Comparison of ENCODE assay signal across 25 mouse cellular contexts in the genomic region with DNA sequence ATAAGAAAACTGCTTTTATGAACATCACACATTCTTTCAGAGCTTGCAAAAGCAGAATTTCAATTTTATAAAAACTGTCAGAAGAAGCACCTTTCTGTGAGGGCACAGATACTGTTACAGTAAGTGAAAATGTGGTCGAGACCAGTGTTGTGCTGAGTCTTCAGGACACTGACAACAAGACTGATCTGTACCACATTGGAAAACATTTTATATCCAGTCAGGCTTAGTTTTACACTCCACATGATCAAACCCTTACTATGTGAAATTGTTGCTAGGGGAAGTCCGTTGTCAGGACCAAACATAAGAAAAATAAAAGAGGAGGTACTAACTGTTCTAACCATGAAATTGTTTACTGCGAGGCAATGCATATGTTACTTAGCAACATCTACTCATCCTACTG.
DNase-seq lines count a peak whose midpoint lies in the region; ATAC-seq and TF ChIP-seq lines count a peak whose summit lies in the region.
"Had no signal": no experiment of that assay in that cellular context is flagged by ENCODE, and none has a peak within 500 bp of the region (broad histone marks: within the 10 kb centered on the region; RNA-seq: fewer than 3 reads in every experiment).

No protein-coding gene starts in this region.

- no peak overlapping the region for H3K27ac ChIP-seq in forebrain, embryonic 13.5 days
- H3K27ac ChIP-seq in forebrain, embryonic 16.5 days (ENCODE audit: low read length): no peak overlapping the region
- peak overlapping the region; percentile 40; the same call in 1 of the 2 replicates for H3K27ac ChIP-seq in hindbrain, embryonic 13.5 days
- H3K27ac ChIP-seq in hindbrain, postnatal 0 days: no peak overlapping the region
- no peak overlapping the region for H3K27ac ChIP-seq in neural tube, embryonic 12.5 days
- H3K27ac ChIP-seq: embryonic facial prominence, embryonic 10.5 days; embryonic facial prominence, embryonic 13.5 days; gastrocnemius, adult 2 months; intestine, embryonic 15.5 days had no signal

- peaks cover 4% of the 10 kb centered on the region; the same call in 1 of the 2 replicates for H3K4me1 ChIP-seq in forebrain, embryonic 13.5 days
- H3K4me1 ChIP-seq in forebrain, embryonic 16.5 days (replicated peaks; ENCODE audit: control insufficient read depth, insufficient read depth, low read length): no peaks in the 10 kb centered on the region
- peaks cover 9% of the 10 kb centered on the region for H3K4me1 ChIP-seq in hindbrain, embryonic 13.5 days (replicated peaks)
- H3K4me1 ChIP-seq in hindbrain, postnatal 0 days (ENCODE audit: insufficient read depth, low read length): no peaks in the 10 kb centered on the region
- peaks cover 2% of the 10 kb centered on the region; the same call in 1 of the 2 replicates for H3K4me1 ChIP-seq in neural tube, embryonic 12.5 days
- H3K4me1 ChIP-seq: embryonic facial prominence, embryonic 10.5 days; embryonic facial prominence, embryonic 13.5 days; intestine, embryonic 15.5 days had no signal

- H3K9ac ChIP-seq in forebrain, embryonic 13.5 days: no peak overlapping the region
- H3K9ac ChIP-seq in forebrain, embryonic 16.5 days (replicated peaks; ENCODE audit: low read depth, low read length): no peak overlapping the region
- no peak overlapping the region for H3K9ac ChIP-seq in hindbrain, embryonic 13.5 days
- H3K9ac ChIP-seq in hindbrain, postnatal 0 days (replicated peaks; ENCODE audit: low read length): no peak overlapping the region
- no peak overlapping the region for H3K9ac ChIP-seq in neural tube, embryonic 12.5 days
- H3K9ac ChIP-seq: embryonic facial prominence, embryonic 13.5 days; intestine, embryonic 15.5 days had no signal

- H3K36me3 ChIP-seq in forebrain, embryonic 13.5 days (ENCODE audit: poor library complexity, severe bottlenecking): no peaks in the 10 kb centered on the region
- H3K36me3 ChIP-seq in forebrain, embryonic 16.5 days (ENCODE audit: control insufficient read depth, insufficient read depth): no peaks in the 10 kb centered on the region
- no peaks in the 10 kb centered on the region for H3K36me3 ChIP-seq in hindbrain, embryonic 13.5 days
- H3K36me3 ChIP-seq in hindbrain, postnatal 0 days (ENCODE audit: insufficient read depth, low read length): no peaks in the 10 kb centered on the region
- H3K36me3 ChIP-seq in neural tube, embryonic 12.5 days: no peaks in the 10 kb centered on the region
- H3K36me3 ChIP-seq: embryonic facial prominence, embryonic 10.5 days; embryonic facial prominence, embryonic 13.5 days; intestine, embryonic 15.5 days had no signal

- 75% methylated on average over 3 of the region's 3 CpGs for WGBS in forebrain, embryonic 13.5 days
- WGBS in forebrain, embryonic 16.5 days: 60% methylated on average over 3 of the region's 3 CpGs
- WGBS in hindbrain, embryonic 13.5 days: 34% methylated on average over 3 of the region's 3 CpGs
- 21% methylated on average over 3 of the region's 3 CpGs for WGBS in hindbrain, postnatal 0 days
- WGBS in neural tube, embryonic 12.5 days: 56% methylated on average over 3 of the region's 3 CpGs

- DNase-seq in frontal cortex, adult 2 months (ENCODE audit: extremely low spot score in 1 of 2, low spot score in 1 of 2): no peak
- DNase-seq in hindbrain, postnatal 0 days (ENCODE audit: low spot score): no peak
- no peak for DNase-seq in neural tube, embryonic 10.5 days (ENCODE audit: extremely low spot score, low spot score)
- DNase-seq: adrenal gland, adult 8-10 months; adrenal gland, postnatal 25 days; cerebellum, adult 11 months; cerebellum, adult 8-10 months; cerebellum, postnatal 36 days; embryo, embryonic 11 days; gastrocnemius, adult 2 months; gastrocnemius, postnatal 14 days; heart, adult 11 months; kidney, adult 11 months; kidney, adult 8-10 months had no signal

- H3K4me2 ChIP-seq in forebrain, embryonic 13.5 days: no peak overlapping the region
- no peak overlapping the region for H3K4me2 ChIP-seq in forebrain, embryonic 16.5 days (ENCODE audit: low read length)
- no peak overlapping the region for H3K4me2 ChIP-seq in hindbrain, embryonic 13.5 days
- H3K4me2 ChIP-seq in hindbrain, postnatal 0 days (ENCODE audit: low read depth, low read length): no peak overlapping the region
- no peak overlapping the region for H3K4me2 ChIP-seq in neural tube, embryonic 12.5 days (replicated peaks)
- H3K4me2 ChIP-seq: embryonic facial prominence, embryonic 13.5 days; heart, embryonic 11.5 days; intestine, embryonic 15.5 days had no signal

- no peaks in the 10 kb centered on the region for H3K27me3 ChIP-seq in forebrain, embryonic 13.5 days
- no peaks in the 10 kb centered on the region for H3K27me3 ChIP-seq in forebrain, embryonic 16.5 days (replicated peaks; ENCODE audit: control insufficient read depth, insufficient read depth, low read length)
- no peaks in the 10 kb centered on the region for H3K27me3 ChIP-seq in hindbrain, embryonic 13.5 days
- no peaks in the 10 kb centered on the region for H3K27me3 ChIP-seq in hindbrain, postnatal 0 days (ENCODE audit: insufficient read depth, low read length)
- H3K27me3 ChIP-seq in neural tube, embryonic 12.5 days (replicated peaks): no peaks in the 10 kb centered on the region
- H3K27me3 ChIP-seq: embryonic facial prominence, embryonic 13.5 days; intestine, embryonic 15.5 days had no signal

- TF ChIP-seq CTCF in hindbrain, postnatal 0 days (IDR thresholded peaks at IDR 0.05; ENCODE audit: low read depth): no peak

- H3K4me3 ChIP-seq in forebrain, embryonic 13.5 days: no peak overlapping the region
- no peak overlapping the region for H3K4me3 ChIP-seq in forebrain, embryonic 16.5 days (replicated peaks; ENCODE audit: low read length)
- H3K4me3 ChIP-seq in hindbrain, embryonic 13.5 days: no peak overlapping the region
- no peak overlapping the region for H3K4me3 ChIP-seq in hindbrain, postnatal 0 days (ENCODE audit: low read length)
- H3K4me3 ChIP-seq in neural tube, embryonic 12.5 days: no peak overlapping the region
- H3K4me3 ChIP-seq: embryonic facial prominence, embryonic 10.5 days; embryonic facial prominence, embryonic 13.5 days; erythroblast, embryonic 14.5 days; gastrocnemius, adult 2 months; intestine, embryonic 15.5 days had no signal

- H3K9me3 ChIP-seq in forebrain, embryonic 13.5 days (replicated peaks): no peaks in the 10 kb centered on the region
- no peaks in the 10 kb centered on the region for H3K9me3 ChIP-seq in forebrain, embryonic 16.5 days (ENCODE audit: control insufficient read depth, low read length)
- no peaks in the 10 kb centered on the region for H3K9me3 ChIP-seq in hindbrain, embryonic 13.5 days
- H3K9me3 ChIP-seq in hindbrain, postnatal 0 days (ENCODE audit: low read length): no peaks in the 10 kb centered on the region
- no peaks in the 10 kb centered on the region for H3K9me3 ChIP-seq in neural tube, embryonic 12.5 days
- H3K9me3 ChIP-seq: embryonic facial prominence, embryonic 10.5 days; embryonic facial prominence, embryonic 13.5 days; intestine, embryonic 15.5 days had no signal

- 0 out of 2 replicates have a peak, but pooled peaks have one; percentile 30 for ATAC-seq in forebrain, embryonic 13.5 days
- no peak for ATAC-seq in forebrain, embryonic 16.5 days
- 0 out of 2 replicates have a peak, but pooled peaks have one; percentile 38 for ATAC-seq in frontal cortex, adult (ENCODE audit: low TSS enrichment)
- no peak for ATAC-seq in hindbrain, embryonic 13.5 days (ENCODE audit: low FRiP score)
- no peak for ATAC-seq in hindbrain, postnatal 0 days
- 0 out of 2 replicates have a peak, but pooled peaks have one; percentile 44 for ATAC-seq in neural tube, embryonic 12.5 days (ENCODE audit: low FRiP score, low read depth)
- ATAC-seq: activated CD4-positive, CD25-positive, alpha-beta regulatory T cell, adult 4 months; intestine, embryonic 15.5 days had no signal

Comparison
In these comparisons a context has a peak if more than half of its experiments do, and no peak if none do; other contexts are left out.
1. ATAC-seq: peak in forebrain, embryonic 13.5 days (single experiment), frontal cortex, adult (single experiment) and neural tube, embryonic 12.5 days (single experiment); none in forebrain, embryonic 16.5 days (single experiment), hindbrain, embryonic 13.5 days (single experiment) and hindbrain, postnatal 0 days (single experiment).